Mouse (Mus musculus): ENCODE data around the gene Irf2bpl. TPM values are rescaled to one million over a fixed set of nuclear protein-coding genes. Genes with fewer than 3 reads are reported as not detected.

Gene Irf2bpl
- 1.8 and 2.3 TPM in 2 replicates for polyA plus RNA-seq (2015; fragmentation: Nextera tagmentation; extraction: Ambion mirVana)

DNA sequence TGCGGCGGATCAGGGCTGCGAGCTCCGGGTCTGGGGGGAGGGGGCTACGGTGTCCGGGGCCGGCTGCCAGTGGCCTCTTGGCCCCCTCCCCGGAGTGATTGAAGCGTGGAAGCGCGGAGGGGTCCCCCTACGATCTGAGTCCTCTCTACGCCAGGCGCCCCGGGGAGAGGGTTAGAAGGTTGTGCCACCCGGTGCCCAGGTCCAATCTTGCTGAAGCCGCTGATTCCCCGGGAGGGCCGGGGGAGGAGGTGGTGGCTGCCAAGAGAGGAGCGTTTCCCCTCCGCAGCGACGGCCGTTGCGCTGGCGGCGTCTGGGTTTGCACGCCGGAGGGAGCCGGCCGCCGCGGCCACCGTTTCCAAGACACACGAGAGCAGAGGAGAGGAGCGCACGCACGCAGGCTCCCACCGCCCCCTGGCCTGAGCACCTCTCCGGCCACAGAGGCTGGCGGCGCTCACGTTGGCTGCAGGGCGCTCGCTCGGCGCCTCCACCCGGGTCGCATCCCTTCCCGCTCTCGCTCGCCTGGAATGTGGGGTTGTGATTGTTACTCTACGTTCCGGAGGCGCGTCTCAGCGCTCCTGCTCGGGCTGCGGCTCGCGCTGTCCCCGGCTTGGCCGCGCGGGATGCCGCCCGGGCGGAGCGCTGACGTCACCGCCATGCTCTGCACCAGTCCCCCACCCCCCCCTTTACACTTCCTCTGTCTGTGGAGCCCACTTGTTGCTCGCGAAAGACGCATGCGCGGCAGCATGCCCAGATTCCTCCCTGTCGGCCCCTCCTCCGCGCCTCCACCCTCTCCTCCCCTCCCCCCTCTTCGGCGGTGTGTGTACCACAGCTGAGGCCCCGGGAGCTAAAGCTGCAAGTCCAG lies at the start of gene Irf2bpl:
Irf2bpl (minus strand) TSS at position 602 of the 862 bp plus-strand sequence.
- Histone ChIP-seq H3K27ac (ENCODE audit: low read length) (peak within 1 kb of the TSS; percentile 88), H3K9ac (ENCODE audit: low read depth, low read length) (peak within 1 kb of the TSS; percentile 64), H3K4me1 (ENCODE audit: control insufficient read depth, low read depth, low read length) (peaks cover 25% of the 10 kb centered on the region), H3K9me3 (replicated peaks; ENCODE audit: control insufficient read depth, low read length) (no peaks in the 10 kb centered on the region), H3K4me3 (ENCODE audit: low read depth, low read length) (peak within 1 kb of the TSS; percentile 64), H3K36me3 (ENCODE audit: control insufficient read depth, insufficient read depth) (no peaks in the 10 kb centered on the region), H3K4me2 (ENCODE audit: low read depth, low read length) (peak within 1 kb of the TSS; percentile 64), H3K27me3 (ENCODE audit: control insufficient read depth, insufficient read depth, low read depth, low read length) (peaks cover 79% of the 10 kb centered on the region)
- ATAC-seq (ENCODE audit: low read depth), result peak; percentile 78
- WGBS (ENCODE audit: insufficient replicate concordance), result under 1% methylated on average over 80 of the region's 82 CpGs

GRCm38 (mm10) chr12:86932575-86932952 lies 48.0 kb upstream of the Irf2bpl start:
- H3K4me1 ChIP-seq (ENCODE audit: control insufficient read depth, low read depth, low read length), result no peaks in the 10 kb centered on the region
- no peak overlapping the region for H3K27ac ChIP-seq (ENCODE audit: low read length)
- no peak overlapping the region for H3K4me2 ChIP-seq (ENCODE audit: low read depth, low read length)
- WGBS (ENCODE audit: insufficient replicate concordance), result 59% methylated on average over 6 of the region's 6 CpGs
- no peaks in the 10 kb centered on the region; the same call in 1 of the 2 replicates for H3K9me3 ChIP-seq (replicated peaks; ENCODE audit: control insufficient read depth, low read length)
- H3K9ac ChIP-seq (ENCODE audit: low read depth, low read length), result no peak overlapping the region
- no peak overlapping the region for H3K4me3 ChIP-seq (ENCODE audit: low read depth, low read length)
- H3K27me3 ChIP-seq (ENCODE audit: control insufficient read depth, insufficient read depth, low read depth, low read length), result no peaks in the 10 kb centered on the region
- ATAC-seq (ENCODE audit: low read depth), result no peak
- H3K36me3 ChIP-seq (ENCODE audit: control insufficient read depth, insufficient read depth), result no peaks in the 10 kb centered on the region

DNA sequence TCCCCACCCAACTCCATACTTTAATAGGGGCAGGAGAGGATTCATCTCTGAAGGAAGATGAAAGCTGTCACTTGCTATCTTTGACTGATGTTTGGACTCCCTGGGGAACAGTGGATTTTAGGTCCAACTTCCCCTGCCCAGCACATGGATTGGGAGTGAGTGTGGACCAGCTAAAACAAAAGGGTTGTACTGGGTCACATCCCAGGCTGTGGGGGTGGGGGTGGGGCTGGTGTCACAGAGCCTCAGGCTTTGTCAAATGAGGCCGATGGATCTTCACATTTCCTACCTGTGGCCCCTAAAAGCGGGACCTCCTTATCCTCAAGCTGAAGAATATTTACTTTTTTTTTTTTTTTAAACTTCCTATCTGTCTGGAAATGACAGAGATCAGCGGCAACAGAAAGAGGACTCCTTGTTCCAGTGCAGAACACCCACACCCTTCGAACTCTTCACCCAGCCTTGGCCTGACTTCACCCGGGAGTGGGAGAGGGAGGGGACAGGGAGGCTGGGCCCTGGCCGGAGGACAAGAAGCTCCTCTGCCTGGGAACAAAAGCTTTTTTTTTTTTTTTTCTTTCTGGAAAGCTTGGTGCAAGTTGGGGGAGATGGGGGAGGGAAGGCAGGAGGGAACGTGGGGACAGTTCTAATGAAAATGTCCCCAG lies 47.4 kb upstream of the Irf2bpl start:
- ATAC-seq (ENCODE audit: low read depth), result no peak
- no peak overlapping the region for H3K9ac ChIP-seq (ENCODE audit: low read depth, low read length)
- H3K4me1 ChIP-seq (ENCODE audit: control insufficient read depth, low read depth, low read length), result no peaks in the 10 kb centered on the region
- H3K27me3 ChIP-seq (ENCODE audit: control insufficient read depth, insufficient read depth, low read depth, low read length), result no peaks in the 10 kb centered on the region
- H3K27ac ChIP-seq (ENCODE audit: low read length), result no peak overlapping the region
- no peaks in the 10 kb centered on the region; the same call in 1 of the 2 replicates for H3K9me3 ChIP-seq (replicated peaks; ENCODE audit: control insufficient read depth, low read length)
- no peak overlapping the region for H3K4me2 ChIP-seq (ENCODE audit: low read depth, low read length)
- no peaks in the 10 kb centered on the region for H3K36me3 ChIP-seq (ENCODE audit: control insufficient read depth, insufficient read depth)
- 31% methylated on average over 7 of the region's 7 CpGs for WGBS (ENCODE audit: insufficient replicate concordance)
- no peak overlapping the region for H3K4me3 ChIP-seq (ENCODE audit: low read depth, low read length)

DNA sequence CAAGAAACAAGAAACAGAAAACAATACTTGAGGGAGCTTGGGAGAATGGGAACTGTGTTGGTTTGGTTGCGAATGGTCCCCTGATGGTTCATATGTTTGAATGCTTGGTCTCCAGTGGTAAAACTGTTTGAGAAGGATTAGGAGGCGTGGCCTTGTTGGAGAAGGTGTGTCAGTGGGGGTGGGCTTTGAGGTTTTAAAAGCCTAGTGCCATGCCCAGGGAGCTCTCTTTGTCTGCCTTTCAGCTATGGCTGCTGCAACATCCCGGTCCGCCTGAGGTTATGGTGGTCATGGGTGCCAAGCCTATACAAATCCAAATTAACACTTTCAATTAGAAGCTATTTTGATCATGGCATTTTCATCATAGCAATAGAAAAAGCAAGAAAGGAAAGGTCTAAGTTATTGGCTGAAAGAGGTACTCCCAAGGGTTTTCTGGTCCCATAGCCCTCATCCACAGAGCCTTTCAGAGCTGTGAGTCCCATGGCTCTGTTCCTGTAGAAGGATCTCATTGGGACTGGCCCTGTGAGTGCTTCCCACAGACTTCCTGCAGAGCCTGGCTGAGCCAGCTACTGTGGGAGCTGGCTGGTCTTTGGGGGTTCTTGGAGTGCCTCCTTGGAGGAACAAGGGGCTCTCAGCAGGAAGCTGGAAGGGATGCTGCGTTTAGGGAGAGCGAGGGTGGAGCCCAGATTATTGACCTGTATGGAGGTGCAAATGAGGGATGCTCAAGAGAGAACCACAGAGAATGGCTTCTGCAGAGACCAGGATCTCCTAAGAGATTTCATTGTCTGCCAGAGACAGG lies 46.5 kb upstream of the Irf2bpl start:
- H3K4me1 ChIP-seq (ENCODE audit: control insufficient read depth, low read depth, low read length), result no peaks in the 10 kb centered on the region
- no peak overlapping the region for H3K4me3 ChIP-seq (ENCODE audit: low read depth, low read length)
- no peak overlapping the region for H3K9ac ChIP-seq (ENCODE audit: low read depth, low read length)
- H3K4me2 ChIP-seq (ENCODE audit: low read depth, low read length), result no peak overlapping the region
- no peaks in the 10 kb centered on the region for H3K36me3 ChIP-seq (ENCODE audit: control insufficient read depth, insufficient read depth)
- H3K27me3 ChIP-seq (ENCODE audit: control insufficient read depth, insufficient read depth, low read depth, low read length), result no peaks in the 10 kb centered on the region
- no peak for ATAC-seq (ENCODE audit: low read depth)
- no peak overlapping the region for H3K27ac ChIP-seq (ENCODE audit: low read length)
- WGBS (ENCODE audit: insufficient replicate concordance), result 60% methylated on average over 6 of the region's 6 CpGs
- no peaks in the 10 kb centered on the region; the same call in 1 of the 2 replicates for H3K9me3 ChIP-seq (replicated peaks; ENCODE audit: control insufficient read depth, low read length)

- Histone ChIP-seq H3K27me3 (ENCODE audit: control insufficient read depth, insufficient read depth, low read depth, low read length) (no peaks in the 10 kb centered on the region), H3K27ac (ENCODE audit: low read length) (no peak overlapping the region), H3K9me3 (replicated peaks; ENCODE audit: control insufficient read depth, low read length) (no peaks in the 10 kb centered on the region; the same call in 1 of the 2 replicates), H3K4me1 (ENCODE audit: control insufficient read depth, low read depth, low read length) (peaks cover 6% of the 10 kb centered on the region), H3K9ac (ENCODE audit: low read depth, low read length) (no peak overlapping the region), H3K36me3 (ENCODE audit: control insufficient read depth, insufficient read depth) (no peaks in the 10 kb centered on the region), H3K4me3 (ENCODE audit: low read depth, low read length) (no peak overlapping the region), H3K4me2 (ENCODE audit: low read depth, low read length) (no peak overlapping the region)
- ATAC-seq (ENCODE audit: low read depth), result 0 out of 2 replicates have a peak, but pooled peaks have one; percentile 16
- WGBS (ENCODE audit: insufficient replicate concordance), result 3% methylated on average over 5 of the region's 5 CpGs
These were observed 39.2 kb upstream of the Irf2bpl start for GRCm38 (mm10) chr12:86923837-86924236.

GRCm38 (mm10) chr12:86918983-86919722 lies 34.6 kb upstream of the Irf2bpl start:
- H3K9ac ChIP-seq (ENCODE audit: low read depth, low read length), result no peak overlapping the region
- no peak for ATAC-seq (ENCODE audit: low read depth)
- 0 out of 2 replicates have a peak overlapping the region, but pooled peaks have one; percentile 50 for H3K27ac ChIP-seq (ENCODE audit: low read length)
- H3K4me2 ChIP-seq (ENCODE audit: low read depth, low read length), result no peak overlapping the region
- peaks cover 6% of the 10 kb centered on the region for H3K4me1 ChIP-seq (ENCODE audit: control insufficient read depth, low read depth, low read length)
- WGBS (ENCODE audit: insufficient replicate concordance), result 61% methylated on average over 17 of the region's 17 CpGs
- no peaks in the 10 kb centered on the region for H3K9me3 ChIP-seq (replicated peaks; ENCODE audit: control insufficient read depth, low read length)
- H3K4me3 ChIP-seq (ENCODE audit: low read depth, low read length), result no peak overlapping the region
- H3K27me3 ChIP-seq (ENCODE audit: control insufficient read depth, insufficient read depth, low read depth, low read length), result no peaks in the 10 kb centered on the region
- H3K36me3 ChIP-seq (ENCODE audit: control insufficient read depth, insufficient read depth), result no peaks in the 10 kb centered on the region

- no peak overlapping the region for H3K9ac ChIP-seq (ENCODE audit: low read depth, low read length)
- H3K27ac ChIP-seq (ENCODE audit: low read length), result 0 out of 2 replicates have a peak overlapping the region, but pooled peaks have one; percentile 50
These were observed 33.9 kb upstream of the Irf2bpl start for GRCm38 (mm10) chr12:86918361-86918967.

More at GRCm38 (mm10) chr12:86918361-86918967, 33.9 kb upstream of the Irf2bpl start:
- no peaks in the 10 kb centered on the region for H3K9me3 ChIP-seq (replicated peaks; ENCODE audit: control insufficient read depth, low read length)
- no peaks in the 10 kb centered on the region for H3K27me3 ChIP-seq (ENCODE audit: control insufficient read depth, insufficient read depth, low read depth, low read length)
- 17% methylated on average over 11 of the region's 11 CpGs for WGBS (ENCODE audit: insufficient replicate concordance)
- no peaks in the 10 kb centered on the region for H3K36me3 ChIP-seq (ENCODE audit: control insufficient read depth, insufficient read depth)
- H3K4me2 ChIP-seq (ENCODE audit: low read depth, low read length), result no peak overlapping the region
- H3K4me3 ChIP-seq (ENCODE audit: low read depth, low read length), result no peak overlapping the region
- peak; percentile 70 for ATAC-seq (ENCODE audit: low read depth)
- peaks cover 6% of the 10 kb centered on the region for H3K4me1 ChIP-seq (ENCODE audit: control insufficient read depth, low read depth, low read length)
